Mouse (Mus musculus) heart, embryonic 15.5 days (tissue): Measurements from ENCODE around the gene Mt1. TPM values are rescaled to one million over a fixed set of nuclear protein-coding genes. Genes with fewer than 3 reads are reported as not detected.

Experiments
- ATAC-seq: fragments of 200-750 bp; cut with Nextera tagmentation; replicated peaks from 2 replicates; pipeline ENCODE4 v1.8.0; 2017; ENCODE audit warnings: low read depth, moderate TSS enrichment; ENCODE audit not compliant: insufficient number of reproducible peaks, insufficient read depth, low FRiP score
- H3K27ac ChIP-seq: fragments of 300-500 bp; sonication (generic); 2 replicates; pipeline ENCODE4 v1.5.1; 2015; ENCODE audit warnings: mild to moderate bottlenecking, inconsistent platforms
- H3K27me3 ChIP-seq: fragments of 300-500 bp; sonication (generic); 2 replicates; pipeline ENCODE4 v1.6.1; 2015; ENCODE audit warnings: inconsistent platforms
- H3K36me3 ChIP-seq: fragments of 300-500 bp; sonication (generic); 2 replicates; pipeline ENCODE4 v1.6.1; 2015; ENCODE audit warnings: mild to moderate bottlenecking, inconsistent platforms
- H3K4me1 ChIP-seq: fragments of 300-500 bp; sonication (generic); replicated peaks from 2 replicates; pipeline ENCODE4 v1.6.1; 2015; ENCODE audit warnings: inconsistent platforms
- H3K4me2 ChIP-seq: fragments of 300-500 bp; sonication (generic); 2 replicates; pipeline ENCODE4 v1.6.1; 2015; ENCODE audit warnings: inconsistent platforms, mild to moderate bottlenecking, moderate library complexity
- H3K4me3 ChIP-seq: fragments of 300-500 bp; sonication (generic); 2 replicates; pipeline ENCODE4 v1.5.1; 2015; ENCODE audit warnings: mild to moderate bottlenecking, inconsistent platforms
- H3K9ac ChIP-seq: fragments of 300-500 bp; sonication (generic); 2 replicates; pipeline ENCODE4 v1.6.1; 2015; ENCODE audit warnings: mild to moderate bottlenecking, inconsistent platforms
- H3K9me3 ChIP-seq: fragments of 300-500 bp; sonication (generic); replicated peaks from 2 replicates; pipeline ENCODE4 v1.6.1; 2016; ENCODE audit warnings: inconsistent platforms
- WGBS: fragments of 180-500 bp; shearing (Covaris S2); methylation state at CpG from one replicate; pipeline ENCODE4 v1.1.7; 2015; ENCODE audit warnings: mixed read lengths; 5-methylcytosine and 5-hydroxymethylcytosine counted together
- polyA plus RNA-seq: library from polyadenylated mRNA; unstranded; fragments of >200 nt; fragmentation: Nextera tagmentation; extraction: Ambion mirVana; gene quantifications from 2 replicates; pipeline ENCODE4 v1.2.1, GENCODE M21; 2015

Gene Mt1
- polyA plus RNA-seq, 1 experiment from 2014 or later: 538 TPM

DNA sequence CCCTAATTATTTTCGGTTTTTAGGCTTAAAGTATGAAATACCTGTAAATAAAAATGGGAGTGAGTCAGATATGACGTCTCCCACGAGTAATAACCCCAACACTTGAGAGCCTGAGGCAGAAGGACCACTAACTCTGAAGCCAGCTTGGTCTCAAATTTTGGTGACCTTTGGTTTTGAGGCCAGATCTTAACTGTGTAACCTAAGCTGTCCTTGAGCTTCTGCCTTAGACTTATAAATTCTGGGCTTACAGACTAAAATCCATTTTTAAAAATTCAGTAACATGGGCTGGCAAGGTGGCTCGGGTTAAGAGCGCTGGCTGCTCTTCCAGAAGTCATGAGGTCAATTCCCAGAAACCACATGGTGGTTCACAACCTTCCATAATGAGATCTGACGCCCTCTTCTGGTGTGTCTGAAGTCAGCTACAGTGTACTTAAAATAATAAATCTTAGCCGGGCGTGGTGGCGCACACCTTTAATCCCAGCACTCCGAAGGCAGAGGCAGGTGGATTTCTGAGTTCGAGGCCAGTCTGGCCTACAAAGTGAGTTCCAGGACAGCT is 5.0 kb upstream of the Mt1 start:
- H3K4me3 ChIP-seq: no peak overlapping the region
- peaks cover 76% of the 10 kb centered on the region for H3K27me3 ChIP-seq
- H3K4me1 ChIP-seq: peaks cover 29% of the 10 kb centered on the region
- H3K36me3 ChIP-seq: no peaks in the 10 kb centered on the region
- 54% methylated on average over 11 of the region's 11 CpGs for WGBS
- H3K9me3 ChIP-seq: no peaks in the 10 kb centered on the region
- H3K9ac ChIP-seq: no peak overlapping the region
- H3K4me2 ChIP-seq: peak overlapping the region; percentile 97
- H3K27ac ChIP-seq: no peak overlapping the region
- no peak for ATAC-seq

DNA sequence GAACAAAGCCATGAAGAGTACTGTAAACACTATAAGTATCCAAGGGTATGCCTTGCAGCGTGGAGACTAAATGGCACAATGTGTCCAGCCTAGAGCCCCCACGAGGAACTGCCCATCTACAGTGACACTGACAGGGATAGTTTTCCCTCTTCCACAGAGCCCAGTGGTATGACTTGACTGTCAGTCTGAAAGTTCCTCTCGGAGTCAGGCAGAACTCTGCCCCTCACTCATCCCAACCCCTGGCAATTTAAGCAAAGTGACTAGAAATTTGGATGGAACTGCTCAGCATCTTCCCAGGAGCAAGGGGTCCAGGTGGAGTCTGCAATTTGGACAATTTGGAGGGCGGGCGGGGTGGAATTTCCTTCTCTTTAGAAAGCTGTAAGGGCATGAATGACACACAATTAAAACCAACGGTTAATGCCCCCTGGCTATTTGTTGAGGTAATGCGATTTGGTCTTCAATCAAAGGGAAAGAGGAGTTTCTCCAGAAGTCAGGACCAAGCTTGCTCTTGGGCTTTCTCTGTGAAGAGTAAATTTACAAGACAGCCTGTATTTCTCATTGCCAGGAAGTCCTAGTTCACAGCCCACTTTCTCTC is 4.2 kb upstream of the Mt1 start:
- H3K36me3 ChIP-seq: no peaks in the 10 kb centered on the region
- no peak for ATAC-seq
- no peak overlapping the region for H3K9ac ChIP-seq
- peaks cover 76% of the 10 kb centered on the region for H3K27me3 ChIP-seq
- H3K4me1 ChIP-seq: peaks cover 32% of the 10 kb centered on the region
- no peak overlapping the region for H3K27ac ChIP-seq
- H3K9me3 ChIP-seq: no peaks in the 10 kb centered on the region
- WGBS: 34% methylated on average over 7 of the region's 7 CpGs
- no peak overlapping the region for H3K4me2 ChIP-seq
- H3K4me3 ChIP-seq: no peak overlapping the region

DNA sequence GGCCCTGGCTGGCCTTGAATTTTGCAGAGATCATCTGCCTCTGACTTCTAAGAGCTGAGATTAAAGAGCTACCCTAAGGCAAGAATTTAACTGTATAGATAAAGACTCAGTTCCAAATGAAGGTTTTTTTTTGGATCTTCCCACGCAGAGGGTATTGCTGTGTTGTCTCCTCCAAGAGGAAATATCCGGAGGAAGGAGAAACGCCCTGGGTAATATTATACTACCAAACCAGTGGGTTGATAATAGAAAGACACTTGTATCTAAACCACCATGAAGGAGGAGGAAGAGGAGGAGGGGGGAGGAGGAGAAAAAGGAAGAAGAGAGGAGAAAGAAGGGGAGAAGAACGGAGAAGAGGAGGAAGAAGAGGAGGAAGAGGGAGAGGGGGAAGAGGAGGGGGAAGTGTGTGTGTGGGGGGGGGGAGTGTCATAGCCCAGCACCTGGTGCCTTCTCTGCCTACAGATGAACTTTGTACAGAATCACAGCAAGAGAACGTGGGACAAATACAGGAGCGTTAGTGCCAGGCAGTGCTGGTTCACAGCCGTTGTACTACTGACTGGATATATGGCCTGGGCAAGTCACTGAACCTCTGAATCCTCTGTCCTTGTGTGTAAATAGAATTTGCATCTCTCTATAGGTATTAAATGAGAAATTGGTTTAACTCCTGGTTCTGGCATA is 1.0 kb upstream of the Mt1 start:
- H3K9me3 ChIP-seq: no peaks in the 10 kb centered on the region
- H3K4me2 ChIP-seq: peak overlapping the region; percentile 81; the same call in 1 of the 2 replicates
- WGBS: 66% methylated on average over 7 of the region's 7 CpGs
- H3K4me1 ChIP-seq: peaks cover 23% of the 10 kb centered on the region
- H3K36me3 ChIP-seq: no peaks in the 10 kb centered on the region
- no peak overlapping the region for H3K9ac ChIP-seq
- peaks cover 69% of the 10 kb centered on the region for H3K27me3 ChIP-seq
- no peak for ATAC-seq
- no peak overlapping the region for H3K4me3 ChIP-seq
- H3K27ac ChIP-seq: peak overlapping the region; percentile 93; the same call in 1 of the 2 replicates

DNA sequence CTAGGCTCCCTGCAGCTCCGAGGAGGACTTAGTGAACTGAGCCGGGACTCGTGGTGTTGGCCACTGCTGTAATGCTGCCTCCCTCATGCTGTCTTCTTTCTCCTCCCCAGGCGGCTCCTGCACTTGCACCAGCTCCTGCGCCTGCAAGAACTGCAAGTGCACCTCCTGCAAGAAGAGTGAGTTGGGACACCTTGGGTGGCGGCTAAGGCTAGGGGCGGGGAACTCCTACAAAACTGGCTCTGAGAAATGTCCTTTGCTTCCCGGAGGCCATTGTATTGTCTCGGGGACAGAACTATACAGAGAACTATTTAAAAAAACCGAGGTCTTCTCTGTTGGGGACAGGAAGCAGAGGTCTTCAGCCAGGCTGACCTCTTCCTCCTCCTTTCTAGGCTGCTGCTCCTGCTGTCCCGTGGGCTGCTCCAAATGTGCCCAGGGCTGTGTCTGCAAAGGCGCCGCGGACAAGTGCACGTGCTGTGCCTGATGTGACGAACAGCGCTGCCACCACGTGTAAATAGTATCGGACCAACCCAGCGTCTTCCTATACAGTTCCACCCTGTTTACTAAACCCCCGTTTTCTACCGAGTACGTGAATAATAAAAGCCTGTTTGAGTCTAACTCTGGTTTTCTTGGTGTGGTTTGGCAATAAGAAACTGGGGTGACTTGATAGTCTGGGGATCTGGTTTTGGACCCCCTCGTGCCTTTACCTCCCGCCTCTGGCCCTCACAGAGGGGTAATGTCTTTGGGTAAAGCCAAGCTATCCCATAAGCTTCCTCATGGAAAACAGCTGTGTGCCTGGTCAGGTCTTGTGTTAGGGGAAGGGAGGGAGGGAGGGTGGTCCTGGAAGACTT is 1.1 kb downstream of the Mt1 start:
- Histone ChIP-seq H3K4me2 (peak overlapping the region; percentile 81), H3K9me3 (no peaks in the 10 kb centered on the region), H3K27ac (peak overlapping the region; percentile 93), H3K9ac (peak overlapping the region; percentile 74), H3K4me3 (peak overlapping the region; percentile 64), H3K27me3 (peaks cover 63% of the 10 kb centered on the region), H3K36me3 (no peaks in the 10 kb centered on the region), H3K4me1 (peaks cover 28% of the 10 kb centered on the region)
- WGBS: 6% methylated on average over 25 of the region's 25 CpGs
- ATAC-seq: no peak

DNA sequence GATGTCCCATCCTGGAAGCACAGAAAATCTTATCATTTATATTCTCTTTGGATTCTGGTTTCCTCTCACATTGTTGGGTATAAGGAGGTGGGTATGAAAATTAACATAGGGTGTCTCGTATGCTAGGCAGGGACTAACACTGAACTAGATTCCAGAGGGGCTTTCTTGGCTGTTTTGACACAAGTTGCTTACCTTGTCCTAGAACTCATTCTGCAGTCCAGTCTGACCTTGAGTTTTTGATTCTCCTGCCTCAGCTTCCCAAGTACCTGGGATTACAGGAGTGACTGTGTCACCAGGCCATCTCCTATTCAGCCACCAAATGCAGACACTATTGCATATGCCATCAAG is 1.7 kb downstream of the Mt1 start:
- Histone ChIP-seq H3K4me3 (peak overlapping the region; percentile 64), H3K36me3 (no peaks in the 10 kb centered on the region), H3K4me1 (peaks cover 28% of the 10 kb centered on the region), H3K9ac (no peak overlapping the region), H3K27me3 (peaks cover 60% of the 10 kb centered on the region), H3K9me3 (no peaks in the 10 kb centered on the region), H3K4me2 (peak overlapping the region; percentile 81), H3K27ac (no peak overlapping the region)
- ATAC-seq: no peak
- WGBS: 88% methylated on average over 1 of the region's 1 CpGs

DNA sequence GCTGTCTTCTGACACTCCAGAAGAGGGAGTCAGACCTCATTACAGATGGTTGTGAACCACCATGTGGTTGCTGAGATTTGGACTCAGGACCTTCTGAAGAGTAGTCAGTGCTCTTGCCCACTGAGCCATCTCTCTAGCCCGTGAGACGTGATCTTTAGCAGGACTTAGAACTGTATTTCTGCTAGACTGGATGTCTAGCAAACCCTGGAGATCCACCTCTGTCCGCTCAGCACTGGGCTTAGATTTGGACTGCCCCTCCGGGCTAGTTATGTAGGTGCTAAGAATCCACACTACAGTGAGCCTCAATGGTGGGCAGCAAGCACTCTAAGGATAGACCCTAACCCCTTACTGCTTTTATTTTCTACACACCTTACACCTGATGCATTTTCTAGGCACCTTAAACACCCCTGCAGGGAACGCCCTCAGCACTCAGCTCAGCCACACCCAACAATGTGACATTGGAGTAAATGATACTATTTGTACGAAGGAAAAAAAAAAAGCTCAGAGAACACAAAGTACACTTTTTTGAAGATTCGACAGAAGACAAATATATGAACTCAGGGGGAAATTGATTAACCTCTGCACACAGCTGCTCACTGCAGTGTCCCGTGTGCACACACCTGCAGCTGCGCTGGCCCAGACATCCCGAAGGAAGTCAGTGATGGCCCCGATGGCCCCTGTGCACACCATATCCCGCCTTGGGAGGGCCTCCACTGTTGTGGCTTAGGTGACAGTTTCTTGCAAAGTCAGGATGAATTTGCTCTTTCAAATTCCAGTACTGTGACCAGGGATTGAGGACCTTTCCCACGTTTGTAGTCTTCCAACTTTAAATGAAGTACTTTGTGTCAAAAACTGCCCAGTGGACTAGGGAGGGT is 3.4 kb downstream of the Mt1 start:
- Histone ChIP-seq H3K36me3 (no peaks in the 10 kb centered on the region), H3K4me1 (peaks cover 39% of the 10 kb centered on the region), H3K9ac (peak overlapping the region; percentile 40), H3K27me3 (peaks cover 57% of the 10 kb centered on the region), H3K27ac (peak overlapping the region; percentile 46), H3K4me2 (peak overlapping the region; percentile 65), H3K9me3 (no peaks in the 10 kb centered on the region), H3K4me3 (peak overlapping the region; percentile 42)
- 65% methylated on average over 13 of the region's 13 CpGs for WGBS
- no peak for ATAC-seq

DNA sequence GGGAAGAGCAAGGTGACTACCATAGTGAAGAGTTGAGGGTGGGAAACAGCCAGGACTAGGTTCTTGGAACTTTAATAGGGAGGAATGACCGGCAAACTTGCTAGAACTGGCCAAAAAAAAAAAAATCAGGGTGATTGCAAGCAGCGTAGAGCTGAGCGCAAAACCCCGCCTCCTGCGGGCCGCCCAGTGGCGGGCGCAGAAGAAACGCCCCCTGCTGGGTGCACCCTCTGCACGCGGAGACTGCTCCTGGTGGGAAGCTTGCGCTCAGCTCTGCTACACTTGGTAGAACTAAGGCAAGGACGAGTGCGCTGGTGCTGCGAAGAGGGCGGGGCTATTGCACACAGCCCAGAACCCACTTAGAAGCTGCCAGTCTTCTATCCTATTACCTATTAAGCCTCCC is 4.2 kb downstream of the Mt1 start:
- Histone ChIP-seq H3K4me3 (peak overlapping the region; percentile 42), H3K27me3 (peaks cover 58% of the 10 kb centered on the region), H3K36me3 (no peaks in the 10 kb centered on the region), H3K4me1 (peaks cover 43% of the 10 kb centered on the region), H3K9ac (peak overlapping the region; percentile 40), H3K9me3 (no peaks in the 10 kb centered on the region), H3K27ac (peak overlapping the region; percentile 46; the same call in 1 of the 2 replicates), H3K4me2 (peak overlapping the region; percentile 65)
- ATAC-seq: peak; percentile 40
- under 1% methylated on average over 16 of the region's 16 CpGs for WGBS

DNA sequence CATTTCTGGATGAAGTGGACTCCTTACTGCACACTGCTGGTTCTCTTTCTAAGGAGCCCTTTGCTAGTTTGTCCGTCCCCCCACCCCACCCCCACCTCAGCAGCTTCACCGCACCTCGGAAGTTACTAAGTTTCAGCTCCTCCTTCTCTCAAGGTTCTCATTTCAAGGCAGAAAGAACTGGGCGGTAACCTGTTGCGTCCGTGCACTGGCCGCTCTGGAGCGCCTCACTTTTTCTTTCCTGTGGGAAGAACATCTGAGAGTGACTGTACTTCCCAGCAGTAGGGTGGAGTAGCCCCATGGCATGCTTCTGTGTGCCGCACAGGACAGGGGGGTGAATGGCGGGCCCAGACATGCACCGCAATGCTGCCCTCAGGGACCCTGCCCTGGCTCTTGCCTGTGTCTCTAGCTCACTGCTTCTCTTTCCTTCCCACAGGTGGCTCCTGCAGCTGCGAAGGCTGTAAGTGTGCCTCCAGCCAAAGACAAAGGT is 5.5 kb downstream of the Mt1 start:
- no peak overlapping the region for H3K27ac ChIP-seq
- H3K9ac ChIP-seq: no peak overlapping the region
- no peaks in the 10 kb centered on the region for H3K9me3 ChIP-seq
- H3K27me3 ChIP-seq: peaks cover 55% of the 10 kb centered on the region
- no peak overlapping the region for H3K4me2 ChIP-seq
- no peaks in the 10 kb centered on the region for H3K36me3 ChIP-seq
- WGBS: 41% methylated on average over 12 of the region's 12 CpGs
- no peak overlapping the region for H3K4me3 ChIP-seq
- peaks cover 41% of the 10 kb centered on the region for H3K4me1 ChIP-seq
- ATAC-seq: no peak

DNA sequence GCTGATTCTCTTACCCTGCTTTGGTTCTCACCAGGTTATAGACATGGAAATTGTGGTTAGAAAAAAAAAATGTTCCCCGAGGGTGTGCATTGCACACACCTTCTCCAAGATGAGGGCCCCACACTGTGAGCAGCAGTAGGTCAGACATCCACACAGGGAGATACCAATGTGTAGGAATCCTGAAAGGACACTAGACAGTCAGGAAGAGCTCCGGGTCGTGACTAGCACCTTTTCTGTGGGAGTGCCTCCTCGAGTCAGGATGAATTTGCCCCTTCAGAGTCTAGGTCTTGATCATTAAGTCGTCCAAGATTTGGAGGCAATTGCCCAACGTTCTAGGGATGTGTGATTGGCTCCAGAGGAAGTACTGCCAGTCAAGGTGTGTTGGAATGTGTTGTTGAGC is 6.9 kb downstream of the Mt1 start:
- WGBS: 66% methylated on average over 6 of the region's 6 CpGs
- Histone ChIP-seq H3K27ac (no peak overlapping the region), H3K36me3 (no peaks in the 10 kb centered on the region), H3K4me2 (no peak overlapping the region), H3K27me3 (peaks cover 47% of the 10 kb centered on the region), H3K4me1 (peaks cover 39% of the 10 kb centered on the region), H3K9ac (no peak overlapping the region), H3K9me3 (no peaks in the 10 kb centered on the region), H3K4me3 (no peak overlapping the region)
- no peak for ATAC-seq

DNA sequence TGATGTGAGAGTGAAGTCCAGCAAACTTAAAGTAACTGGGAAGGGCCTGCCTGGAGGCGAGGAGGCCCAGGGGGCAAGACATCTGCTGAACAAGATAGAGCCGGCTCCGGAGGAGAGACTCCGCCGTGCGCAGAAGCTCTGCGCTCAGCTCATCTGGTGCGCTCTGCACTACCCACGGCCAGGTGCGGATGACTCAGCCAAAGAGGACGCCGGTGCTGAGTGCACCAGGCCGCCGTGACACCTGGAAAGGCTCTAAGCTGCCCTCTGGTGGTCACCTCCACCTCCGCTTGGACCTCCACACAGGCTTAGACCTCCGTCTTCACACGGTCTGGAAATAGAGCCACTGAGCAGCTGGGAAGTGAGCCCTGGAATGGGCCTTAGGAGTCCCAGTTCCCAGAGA is 7.7 kb downstream of the Mt1 start:
- Histone ChIP-seq H3K27me3 (peaks cover 46% of the 10 kb centered on the region), H3K36me3 (no peaks in the 10 kb centered on the region), H3K4me1 (peaks cover 46% of the 10 kb centered on the region), H3K4me3 (peak overlapping the region; percentile 12; the same call in 1 of the 2 replicates), H3K9me3 (no peaks in the 10 kb centered on the region), H3K27ac (no peak overlapping the region), H3K4me2 (peak overlapping the region; percentile 52), H3K9ac (no peak overlapping the region)
- ATAC-seq: peak; percentile 72
- WGBS: 4% methylated on average over 17 of the region's 17 CpGs
